Mouse (Mus musculus) adipocyte (in vitro differentiated cells): ENCODE results near the gene Pklr.

Source experiments
- DNase-seq: peaks from one replicate; pipeline ENCODE4 v3.0.0-alpha.2; 2016; ENCODE audit warnings: low spot score

Pklr gene

DNA sequence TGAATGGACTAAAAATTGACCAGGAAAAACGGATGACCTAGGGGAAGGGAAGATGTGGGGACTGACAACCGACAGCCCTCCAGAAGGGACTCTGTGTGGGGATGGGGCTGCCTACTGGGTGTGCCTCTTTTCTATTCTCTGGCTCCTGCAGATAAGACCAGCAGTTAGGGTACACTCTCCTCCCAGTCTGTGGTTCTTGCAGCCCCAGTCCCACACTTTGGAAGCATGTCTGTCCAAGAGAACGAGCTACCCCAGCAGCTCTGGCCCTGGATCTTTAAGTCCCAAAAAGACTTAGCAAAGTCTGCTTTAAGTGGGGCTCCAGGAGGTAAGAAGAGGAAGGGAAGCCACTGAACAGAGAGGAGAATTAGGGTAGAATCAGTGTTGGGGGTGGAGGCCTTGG lies at the start of gene Pklr:
Gene Pklr (plus strand): TSS at position 185 of the 400 bp plus-strand sequence.
- DNase-seq = no peak

DNA sequence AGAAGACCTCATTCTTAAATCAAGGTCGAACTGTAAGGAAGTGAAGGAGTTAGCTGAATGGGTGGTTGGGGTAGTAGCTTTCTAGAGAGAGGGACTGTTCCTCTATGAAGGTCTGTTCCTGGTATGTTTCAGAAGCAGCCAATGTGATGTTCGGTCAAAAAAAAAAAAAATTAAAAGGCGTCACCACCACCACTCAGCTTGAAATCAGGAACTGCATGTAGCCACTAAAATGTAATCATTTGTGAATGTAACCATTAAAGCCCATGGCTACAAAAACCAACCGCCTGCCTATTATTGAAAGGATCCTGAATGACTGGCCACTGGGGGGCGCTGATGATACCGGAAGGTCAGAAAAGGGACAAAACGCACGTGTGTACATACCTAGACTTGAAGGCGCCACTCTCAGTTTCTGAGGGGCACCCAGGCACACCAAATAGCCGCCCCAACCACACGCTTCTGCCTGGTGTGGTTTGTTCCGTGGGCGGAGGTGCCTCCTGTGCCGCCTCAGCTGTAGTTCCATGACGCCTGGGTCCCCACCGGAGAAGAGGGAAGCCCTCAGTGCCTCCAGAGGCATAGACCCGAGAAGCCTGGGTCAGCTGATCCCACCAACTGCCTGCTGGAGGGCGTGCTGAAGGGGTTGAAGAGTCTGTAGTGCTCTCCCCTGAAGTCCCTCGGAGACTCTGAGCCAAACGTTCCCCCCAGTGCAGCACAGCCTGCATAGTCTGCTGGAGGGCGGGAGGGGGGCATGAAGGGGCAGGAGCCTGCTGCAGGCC lies 48.4 kb upstream of the Pklr start:
- peak; percentile 71 for DNase-seq

DNA sequence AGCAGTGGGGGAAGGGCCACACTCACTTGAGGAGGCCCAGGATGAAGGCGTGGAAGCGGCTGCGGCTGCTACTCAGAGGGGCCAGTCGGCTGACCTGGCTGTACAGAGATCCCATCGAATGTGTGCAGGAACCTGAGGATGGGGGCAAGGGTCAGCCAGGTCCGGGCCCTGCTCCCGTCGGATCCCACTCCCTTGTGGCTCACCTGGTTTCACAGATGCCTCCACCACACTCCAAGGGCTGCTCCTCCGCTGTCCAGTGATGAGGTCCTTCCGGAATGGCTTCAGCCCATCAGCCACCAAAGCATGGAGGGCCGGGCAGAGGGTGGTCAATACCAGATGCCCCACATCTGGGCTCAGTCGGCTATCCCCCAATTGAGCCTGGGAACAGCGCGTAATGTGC lies 47.0 kb upstream of the Pklr start:
- DNase-seq = no peak

DNA sequence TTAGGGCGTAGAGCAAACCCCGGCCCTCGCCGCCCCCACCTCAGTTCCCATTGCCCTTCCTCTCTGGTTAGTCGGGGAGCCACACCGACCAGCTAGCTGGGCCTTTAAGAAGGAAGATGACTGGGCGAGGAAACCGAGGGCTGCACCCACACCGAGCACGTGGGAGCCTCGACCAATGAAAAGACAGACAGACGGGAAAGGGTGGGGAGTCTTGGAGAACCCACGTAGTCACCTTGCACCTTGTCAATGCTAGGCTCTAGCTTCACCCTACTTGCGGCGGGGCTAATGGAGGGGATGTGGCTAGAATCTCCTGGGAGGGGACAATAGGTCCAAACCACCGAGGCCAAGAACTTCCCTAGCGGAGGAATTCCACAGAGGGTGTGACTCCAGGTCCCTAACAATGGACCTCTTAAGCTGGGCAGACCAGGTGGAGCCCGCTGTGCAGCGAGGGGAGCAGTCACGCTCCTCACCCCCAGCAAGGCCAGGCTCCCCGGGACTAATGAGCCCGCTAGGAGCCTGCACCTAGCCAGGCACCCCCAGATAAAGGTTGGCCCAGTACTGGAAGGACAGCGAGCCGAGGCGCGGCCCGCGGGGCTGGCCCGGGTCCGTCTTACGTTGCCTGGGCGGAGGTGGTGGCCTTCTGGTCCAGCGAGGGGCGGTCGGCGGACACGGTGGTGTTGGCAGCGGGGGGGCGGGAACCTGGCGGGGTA lies 45.9 kb upstream of the Pklr start:
- DNase-seq = peak; percentile 86

DNA sequence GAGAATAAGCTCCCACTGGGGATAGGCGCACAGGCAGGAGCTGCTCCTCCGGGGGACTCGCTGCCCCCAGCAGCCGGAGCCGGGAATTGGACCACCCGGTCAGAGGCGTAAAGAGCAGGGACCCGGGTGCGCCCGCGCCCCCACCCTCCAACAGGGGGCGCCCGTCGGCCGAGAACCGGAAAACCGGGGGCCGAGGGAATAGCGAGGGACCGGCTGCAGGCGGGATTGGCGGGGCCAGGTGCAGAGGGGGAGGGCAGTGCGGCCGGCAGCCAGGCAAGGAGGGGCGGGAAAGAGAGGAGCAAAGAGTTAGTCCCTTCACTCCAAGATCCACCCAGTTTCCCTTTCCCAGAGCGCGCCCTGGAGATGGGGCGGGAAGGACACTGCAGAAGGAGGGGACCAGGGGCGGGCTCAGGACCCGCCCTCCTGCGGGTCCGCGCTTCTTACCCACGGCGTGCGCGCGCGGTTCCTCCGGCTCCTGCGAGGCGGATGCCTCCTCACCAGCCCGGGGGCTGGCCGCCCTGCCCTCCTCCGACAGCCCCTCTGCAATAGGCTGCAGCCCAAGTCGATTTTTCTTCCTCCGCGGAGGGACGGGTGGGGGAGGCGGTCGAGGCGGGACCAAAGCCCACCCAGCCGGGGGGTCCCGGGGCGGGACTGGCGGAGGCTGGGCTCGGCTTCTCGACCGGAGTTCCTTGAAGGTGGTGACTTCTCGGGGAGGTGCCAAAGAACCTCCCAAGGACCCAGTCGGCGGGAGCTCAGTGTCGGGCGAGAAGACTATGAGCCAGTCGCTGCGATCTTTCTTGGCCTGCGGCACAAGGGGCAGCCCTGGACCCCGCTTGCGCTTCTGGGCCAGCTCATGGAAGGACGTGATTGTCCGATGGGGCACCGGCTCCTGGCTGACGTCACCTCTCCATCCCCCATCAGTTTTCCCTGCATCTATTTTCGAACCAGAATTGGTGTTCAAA lies 45.0 kb upstream of the Pklr start:
- DNase-seq = peak; percentile 68

DNA sequence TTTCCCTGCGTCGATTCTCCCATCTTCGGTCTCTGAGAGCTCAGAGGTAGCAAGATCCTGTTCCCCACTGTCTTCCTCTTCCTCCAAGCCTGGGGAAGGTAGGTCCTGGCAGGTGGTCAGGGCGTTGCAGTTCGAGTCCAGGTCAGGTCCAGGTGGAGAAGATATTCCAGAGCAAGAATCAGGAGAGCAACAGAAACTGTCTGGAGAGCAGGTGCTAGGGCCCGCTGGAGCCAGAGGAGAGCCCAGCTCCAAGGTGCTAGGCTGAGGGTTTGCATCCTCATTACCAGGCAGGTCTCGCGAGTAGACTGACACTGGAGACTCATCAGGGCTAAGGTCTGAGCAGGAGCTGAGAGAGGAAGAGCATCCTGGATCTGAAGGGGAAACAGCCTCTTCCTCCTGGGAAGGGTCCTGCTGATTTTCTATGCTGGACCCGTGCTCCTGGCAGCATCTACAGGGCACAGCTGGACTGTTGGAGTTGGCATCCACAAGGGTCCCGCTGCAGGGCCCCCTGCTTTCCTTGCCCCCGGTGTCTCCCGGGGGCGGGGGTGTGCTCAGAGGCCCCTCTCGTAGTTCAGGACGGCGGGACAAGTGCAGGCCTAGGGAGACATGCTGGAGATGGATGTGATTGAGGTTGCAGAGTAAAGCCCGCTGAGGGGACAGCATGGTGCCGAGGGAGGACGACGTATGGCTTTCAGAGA lies 44.0 kb upstream of the Pklr start:
- DNase-seq = no peak

DNA sequence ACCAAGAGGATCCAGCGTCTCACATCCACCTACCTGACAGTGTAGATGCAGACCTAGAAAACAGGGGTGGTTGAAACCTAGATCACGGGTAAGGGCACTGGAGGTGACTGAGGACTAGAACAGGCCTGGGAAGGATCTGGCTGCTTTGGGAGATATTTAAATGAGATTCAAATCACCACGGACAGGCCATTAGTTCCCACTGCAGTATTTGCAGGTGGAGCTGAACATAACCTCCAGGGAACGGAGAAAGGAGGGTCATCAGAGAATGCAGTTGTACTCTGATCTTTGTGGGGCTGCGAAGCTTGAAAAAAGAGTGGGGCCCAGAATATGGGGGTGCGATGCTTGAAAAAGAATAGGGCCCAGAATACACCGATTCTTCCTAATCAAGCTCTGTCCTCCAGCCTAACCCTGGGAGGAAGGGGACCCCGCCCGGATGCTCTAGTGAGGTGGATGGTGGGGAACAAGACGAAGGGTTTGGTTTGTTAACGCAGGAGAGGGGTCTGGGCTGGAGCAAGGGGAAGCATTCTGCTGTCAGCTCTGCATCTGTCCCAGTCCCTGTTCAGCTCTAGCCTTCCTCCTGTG lies 43.3 kb upstream of the Pklr start:
- DNase-seq = no peak

DNA sequence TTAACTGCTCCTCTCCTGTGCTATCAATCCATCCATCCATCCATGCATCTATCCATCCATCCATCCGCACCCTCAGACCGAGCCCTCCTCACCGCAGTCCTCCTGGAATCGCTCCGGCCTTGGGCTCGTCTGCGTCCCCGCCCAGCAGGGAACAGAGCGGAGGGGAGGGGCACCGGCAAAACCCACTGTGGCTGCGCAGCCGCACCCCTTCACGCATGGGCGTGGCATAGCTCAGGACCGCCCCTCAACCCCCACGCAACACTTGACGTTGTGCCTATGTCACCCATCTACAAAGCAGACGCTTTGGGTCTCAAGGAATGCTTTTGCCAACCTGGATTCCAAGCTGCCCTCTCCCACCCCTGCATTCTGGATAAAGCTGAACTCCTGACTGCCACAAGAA lies 42.8 kb upstream of the Pklr start, which contains the start of gene Rusc1:
Gene Rusc1 (minus strand): TSS at position 137 of the 400 bp plus-strand sequence.
- DNase-seq = no peak

DNA sequence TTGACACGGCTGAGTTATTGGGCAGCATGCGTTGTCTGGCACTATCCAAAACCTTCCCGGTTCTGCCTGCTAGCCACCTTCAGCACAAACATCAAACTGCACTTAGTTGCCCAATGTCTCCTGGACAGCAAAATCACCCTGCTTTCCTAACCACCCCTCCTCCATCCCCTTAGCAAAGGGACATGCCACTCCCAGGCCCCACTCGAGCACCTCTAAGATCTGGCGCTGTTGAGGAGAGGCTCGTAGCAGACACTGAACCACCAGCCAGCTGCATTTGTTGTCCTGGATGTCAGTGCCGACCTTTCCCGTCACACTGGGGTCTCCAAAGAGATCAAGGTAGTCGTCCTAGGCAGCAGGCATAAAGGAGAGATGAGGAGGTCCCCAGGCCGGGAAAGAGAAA lies 41.9 kb upstream of the Pklr start:
- no peak for DNase-seq

DNA sequence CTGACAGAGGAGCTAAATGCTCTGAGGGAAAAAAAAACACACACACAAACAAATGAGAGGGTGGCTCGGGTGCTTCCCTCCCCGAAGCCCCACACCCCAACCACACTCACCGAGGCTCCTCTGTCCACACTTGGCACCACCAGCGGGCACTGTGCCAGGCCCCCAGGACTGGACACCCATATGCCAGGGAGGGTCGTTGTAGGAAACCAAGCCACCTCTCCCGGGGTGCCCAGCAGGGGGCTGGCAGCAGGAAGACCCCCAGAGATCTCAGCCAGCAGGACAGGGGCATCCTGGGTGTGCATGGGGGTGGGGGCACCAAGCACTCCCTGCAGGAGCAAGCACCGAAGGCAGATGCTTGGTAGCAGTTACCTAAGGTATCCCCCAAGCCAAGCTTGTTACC lies 35.1 kb upstream of the Pklr start, which contains the start of gene Gm43738:
Gene Gm43738 (minus strand): TSS at position 289 of the 400 bp plus-strand sequence.
- no peak for DNase-seq

DNA sequence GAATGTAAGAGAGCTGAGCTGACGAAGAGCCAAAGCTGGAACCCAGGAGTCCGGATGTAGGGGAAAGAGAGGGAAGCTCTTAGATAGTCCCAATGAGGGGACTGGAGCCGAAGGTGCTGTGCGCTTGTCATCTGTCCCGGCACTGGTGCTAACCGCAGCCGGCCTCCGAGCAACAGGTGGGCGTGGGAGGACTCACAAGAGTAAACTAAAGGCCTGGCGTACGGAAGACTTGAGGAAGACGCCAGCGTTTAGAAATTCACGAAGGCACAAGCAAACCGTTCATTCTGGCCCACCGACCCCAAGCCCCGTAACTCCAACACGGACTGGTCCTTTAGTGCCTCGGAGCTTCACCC lies 34.5 kb upstream of the Pklr start:
- peak; percentile 39 for DNase-seq

DNA sequence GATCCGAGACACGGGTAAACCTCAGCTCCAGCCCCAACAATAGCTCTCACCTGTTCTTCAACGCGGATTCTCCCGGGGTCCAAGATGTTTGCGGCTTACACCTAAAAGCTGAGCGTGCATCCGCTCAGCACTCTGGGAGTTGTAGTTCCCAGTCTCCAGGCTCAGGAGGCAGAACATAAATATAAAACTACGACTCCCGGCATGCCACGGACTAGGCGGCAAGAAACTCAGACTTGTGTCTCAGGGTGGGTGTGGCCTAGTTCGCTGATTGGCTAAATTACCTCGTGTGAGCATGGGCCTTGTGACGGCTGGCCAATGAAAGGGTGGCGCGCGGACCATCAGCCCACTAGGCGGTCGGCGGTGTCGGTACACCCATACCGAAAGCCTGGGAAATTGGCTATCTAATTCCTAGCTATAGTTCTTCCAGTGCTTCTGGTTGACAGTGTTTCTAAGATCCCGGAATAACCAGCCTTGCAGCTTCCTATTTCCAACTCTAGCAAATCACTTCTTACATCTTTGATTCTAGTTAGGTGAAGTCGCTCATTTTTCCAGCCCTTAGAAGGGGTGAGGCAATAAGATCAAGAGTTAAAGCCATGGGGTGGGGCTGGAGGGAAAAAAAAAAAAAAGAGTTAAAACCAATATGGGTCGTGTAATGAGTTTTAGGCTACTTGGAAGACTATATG lies 34.0 kb upstream of the Pklr start, which contains the start of gene Fdps:
Gene Fdps (minus strand): TSS at position 148 of the 683 bp plus-strand sequence.
- peak; percentile 99 for DNase-seq

DNA sequence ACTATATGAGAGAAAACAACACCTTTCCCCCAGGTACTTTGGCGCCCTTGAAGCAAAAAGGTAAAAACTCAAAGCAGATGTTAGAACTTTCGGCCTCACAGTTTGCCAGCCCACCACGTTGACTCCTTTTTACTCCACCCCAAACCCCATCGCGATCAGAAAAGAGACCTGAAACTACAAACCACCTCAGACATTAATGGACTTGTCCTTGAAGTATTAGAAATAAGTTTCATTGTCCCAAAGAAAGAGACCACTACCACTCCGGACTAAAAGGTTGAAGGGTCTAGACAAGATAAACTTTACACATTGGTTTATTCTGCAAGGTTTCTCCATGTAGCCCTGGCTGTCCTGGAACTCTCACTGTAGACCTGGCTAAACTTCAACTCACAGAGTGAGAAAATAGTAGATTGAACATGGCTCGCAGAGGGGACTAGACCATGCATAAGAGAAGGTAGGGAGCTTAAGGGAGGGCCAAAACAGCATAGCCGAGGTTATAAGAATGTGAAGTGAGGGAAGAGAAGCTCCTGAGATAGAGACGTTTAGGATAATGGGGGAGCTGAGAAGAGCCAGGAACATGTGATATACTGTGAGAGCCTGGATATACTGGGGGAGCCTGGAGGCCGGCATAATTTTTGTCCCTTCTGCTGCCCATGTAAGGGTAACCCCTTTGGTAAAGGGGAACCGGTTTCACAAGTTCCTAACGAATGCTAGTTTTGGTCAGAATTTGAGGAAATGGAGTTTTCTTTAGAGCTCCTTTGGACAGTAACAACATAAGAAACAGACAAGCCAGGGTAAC lies 33.2 kb upstream of the Pklr start:
- DNase-seq = no peak

DNA sequence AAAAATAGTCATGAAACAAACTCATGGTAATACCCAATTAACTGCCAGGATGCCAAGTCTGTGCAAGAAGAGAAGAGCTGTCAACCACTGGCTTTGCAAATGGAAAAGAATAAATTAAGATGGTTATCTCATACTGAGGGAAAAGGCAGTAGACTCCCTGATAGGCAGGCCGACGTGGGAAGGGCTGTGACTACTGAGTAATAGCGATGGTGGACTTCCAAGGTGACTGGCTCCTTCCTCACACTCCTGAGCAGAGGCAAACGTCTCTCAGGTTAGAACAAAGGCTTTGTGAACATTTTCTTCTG lies 32.7 kb upstream of the Pklr start:
- no peak for DNase-seq

DNA sequence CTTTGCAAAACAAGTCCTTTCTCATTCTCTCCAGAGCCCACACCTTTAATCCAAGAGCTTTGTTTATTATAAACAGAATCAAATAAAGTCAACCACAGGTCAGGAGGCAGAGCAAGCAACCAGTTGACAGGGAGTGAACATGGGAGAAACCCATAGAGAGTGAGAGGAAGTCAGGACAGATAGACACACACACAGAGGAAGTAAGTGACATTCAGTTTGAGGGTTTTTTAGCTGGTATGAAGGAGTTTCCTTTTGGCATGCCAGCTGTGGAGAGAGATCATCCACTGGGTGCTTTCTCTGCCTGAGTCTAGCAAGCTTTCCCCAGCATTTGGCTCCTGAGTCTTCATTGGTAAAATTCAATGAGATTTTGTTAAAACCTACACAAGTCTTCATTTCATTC lies 29.1 kb upstream of the Pklr start:
- DNase-seq = no peak

DNA sequence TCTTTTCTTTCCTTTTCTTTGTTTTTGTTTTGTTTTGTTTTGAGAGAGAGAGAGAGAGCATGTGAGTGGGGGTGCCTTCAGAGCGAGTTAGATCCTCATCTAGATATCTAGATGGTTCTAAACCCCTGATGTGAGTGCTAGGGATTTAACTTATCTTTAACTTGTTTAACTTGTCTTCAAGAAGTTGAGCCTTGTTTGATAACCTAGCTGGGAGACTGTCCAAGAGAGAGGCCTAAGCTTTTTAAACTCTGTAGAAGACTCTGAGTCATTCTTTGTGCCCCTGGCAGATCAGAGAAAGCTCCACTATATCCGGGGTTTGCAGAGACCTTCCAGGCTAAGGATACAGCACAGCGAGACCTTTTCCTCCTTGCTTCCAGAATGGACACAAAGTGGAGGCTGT lies 28.4 kb upstream of the Pklr start:
- DNase-seq = no peak

DNA sequence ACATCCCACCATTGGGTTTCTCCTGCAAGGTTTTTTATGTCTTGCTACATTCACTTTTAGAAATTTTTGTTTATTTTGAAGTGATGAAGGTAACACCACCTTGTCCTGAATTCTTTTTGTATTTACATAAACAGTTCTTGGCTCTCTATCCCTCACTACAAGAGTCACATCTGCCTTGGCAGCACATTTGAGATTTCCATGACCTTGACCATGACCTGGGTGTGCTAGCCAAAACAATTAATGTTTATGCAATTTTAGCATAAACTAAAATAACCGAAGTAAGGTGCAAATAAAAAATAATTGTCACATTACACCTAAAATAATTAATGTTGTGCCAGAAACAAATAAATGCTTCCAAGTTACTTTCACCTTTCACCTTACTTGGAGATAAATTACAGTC lies 27.8 kb upstream of the Pklr start:
- no peak for DNase-seq

DNA sequence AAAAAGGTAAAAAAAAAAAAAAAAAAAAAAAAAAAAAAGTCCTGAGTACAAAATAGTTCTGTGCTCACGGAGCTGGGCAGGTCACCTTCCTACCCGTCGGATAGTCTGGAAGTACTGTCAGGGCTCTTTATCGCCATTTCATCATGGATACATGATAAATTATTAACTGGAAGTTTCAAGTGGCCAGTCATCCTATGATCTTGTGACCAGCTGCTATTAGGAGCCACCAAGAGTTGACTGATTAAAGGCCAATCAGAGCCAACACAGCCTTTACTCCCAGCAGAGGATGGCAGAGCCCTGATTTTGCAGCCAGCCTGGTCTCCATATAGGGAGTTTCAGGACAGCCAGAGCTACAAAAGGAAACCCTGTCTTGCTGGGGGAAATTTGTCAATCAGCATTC lies 22.9 kb upstream of the Pklr start:
- no peak for DNase-seq

DNA sequence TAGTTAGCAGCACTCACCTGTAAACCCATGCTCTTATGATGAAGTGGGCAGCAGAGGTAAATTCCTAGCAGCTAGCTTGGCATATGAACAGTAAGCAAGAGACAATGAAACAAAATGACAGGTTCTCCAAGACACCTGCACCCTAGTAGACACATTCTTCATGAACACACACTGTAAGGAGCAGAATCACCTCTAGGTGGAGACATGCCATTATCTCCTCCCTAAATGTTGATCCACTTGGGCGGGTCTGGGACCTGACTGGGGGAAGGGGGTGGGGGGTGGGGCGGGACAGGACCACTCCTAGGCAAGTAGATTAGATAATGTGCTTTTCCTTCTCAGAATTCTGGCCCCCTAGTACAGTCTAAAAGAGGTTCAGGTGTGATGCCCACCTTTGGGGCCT lies 20.4 kb upstream of the Pklr start:
- peak; percentile 48 for DNase-seq

DNA sequence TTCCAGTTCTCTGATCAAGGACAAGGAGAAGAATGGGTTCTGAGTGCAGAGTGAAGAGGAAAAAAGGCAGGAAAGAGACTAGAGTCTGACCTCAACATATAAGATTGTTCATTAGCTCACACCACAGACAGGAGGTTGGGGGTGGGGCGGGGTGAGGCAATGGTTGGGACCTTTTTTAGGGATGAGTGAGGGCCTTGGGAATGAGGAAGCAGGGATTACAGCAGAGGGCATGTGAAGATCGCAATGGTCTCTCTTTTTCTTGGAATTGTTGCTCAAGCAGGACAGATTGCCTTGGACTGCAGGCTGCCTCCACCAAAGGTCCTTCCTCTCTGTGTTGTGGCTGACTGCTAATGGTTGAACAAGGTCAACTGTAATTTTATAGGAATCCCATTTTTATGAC lies 12.6 kb upstream of the Pklr start:
- DNase-seq = peak; percentile 25
